Mouse (Mus musculus): ENCODE results near the gene Phb2. TPM values are rescaled to one million over a fixed set of nuclear protein-coding genes. Genes with fewer than 3 reads are reported as not detected.

Gene Phb2
- polyA plus RNA-seq, 1 experiment from 2014 or later = 259 TPM

- no peak overlapping the region for H3K4me2 ChIP-seq
- H3K9ac ChIP-seq = no peak overlapping the region
- H3K4me1 ChIP-seq (replicated peaks) = peaks cover 4% of the 10 kb centered on the region; the same call in 1 of the 2 replicates
- WGBS = 46% methylated on average over 19 of the region's 19 CpGs
- H3K4me3 ChIP-seq = no peak overlapping the region
- ATAC-seq (ENCODE audit: low read depth) = no peak
- H3K9me3 ChIP-seq = no peaks in the 10 kb centered on the region
- no peaks in the 10 kb centered on the region for H3K36me3 ChIP-seq
- no peak overlapping the region for H3K27ac ChIP-seq (replicated peaks)
- no peaks in the 10 kb centered on the region for H3K27me3 ChIP-seq
Measured at GRCm38 (mm10) chr6:124732476-124733370, 20.6 kb downstream of the Phb2 start.

GRCm38 (mm10) chr6:124734417-124734816 lies 22.3 kb downstream of the Phb2 start:
- H3K4me1 ChIP-seq (replicated peaks) = peaks cover 17% of the 10 kb centered on the region
- 93% methylated on average over 3 of the region's 3 CpGs for WGBS
- no peak for ATAC-seq (ENCODE audit: low read depth)

GRCm38 (mm10) chr6:124737040-124737439 lies 24.9 kb downstream of the Phb2 start:
- Histone ChIP-seq H3K36me3 (no peaks in the 10 kb centered on the region), H3K4me1 (replicated peaks) (peaks cover 33% of the 10 kb centered on the region), H3K27ac (replicated peaks) (no peak overlapping the region), H3K4me2 (no peak overlapping the region), H3K9me3 (no peaks in the 10 kb centered on the region), H3K4me3 (no peak overlapping the region), H3K27me3 (no peaks in the 10 kb centered on the region), H3K9ac (no peak overlapping the region)
- no peak for ATAC-seq (ENCODE audit: low read depth)
- WGBS = 93% methylated on average over 11 of the region's 11 CpGs

More at GRCm38 (mm10) chr6:124734417-124734816, 22.3 kb downstream of the Phb2 start:
- no peak overlapping the region for H3K4me3 ChIP-seq
- no peaks in the 10 kb centered on the region for H3K9me3 ChIP-seq
- H3K4me2 ChIP-seq = no peak overlapping the region
- H3K36me3 ChIP-seq = no peaks in the 10 kb centered on the region
- no peak overlapping the region for H3K9ac ChIP-seq
- H3K27ac ChIP-seq (replicated peaks) = no peak overlapping the region
- H3K27me3 ChIP-seq = no peaks in the 10 kb centered on the region

GRCm38 (mm10) chr6:124738511-124739023 lies 26.4 kb downstream of the Phb2 start, which contains the start of gene Ptpn6:
TSS of gene Ptpn6 (minus strand) at chr6:124738714.
- H3K9ac ChIP-seq = peak within 1 kb of the TSS; percentile 96
- H3K9me3 ChIP-seq = no peaks in the 10 kb centered on the region
- ATAC-seq (ENCODE audit: low read depth) = no peak
- H3K27me3 ChIP-seq = no peaks in the 10 kb centered on the region
- no peak within 1 kb of the TSS for H3K4me3 ChIP-seq
- H3K27ac ChIP-seq (replicated peaks) = peak within 1 kb of the TSS; percentile 99
- H3K4me2 ChIP-seq = peak within 1 kb of the TSS; percentile 79
- 24% methylated on average over 15 of the region's 15 CpGs for WGBS
- H3K36me3 ChIP-seq = peaks cover 12% of the 10 kb centered on the region
- H3K4me1 ChIP-seq (replicated peaks) = peaks cover 30% of the 10 kb centered on the region

- Histone ChIP-seq H3K4me3 (no peak overlapping the region), H3K27me3 (no peaks in the 10 kb centered on the region), H3K4me1 (replicated peaks) (peaks cover 30% of the 10 kb centered on the region), H3K4me2 (peak overlapping the region; percentile 79), H3K36me3 (peaks cover 19% of the 10 kb centered on the region), H3K27ac (replicated peaks) (peak overlapping the region; percentile 99), H3K9me3 (no peaks in the 10 kb centered on the region), H3K9ac (peak overlapping the region; percentile 96)
- ATAC-seq (ENCODE audit: low read depth) = no peak
- 76% methylated on average over 10 of the region's 10 CpGs for WGBS
Measured at GRCm38 (mm10) chr6:124739231-124739796, 27.2 kb downstream of the Phb2 start.

- WGBS = under 1% methylated on average over 29 of the region's 29 CpGs
- H3K4me1 ChIP-seq (replicated peaks) = peaks cover 38% of the 10 kb centered on the region
- ATAC-seq (ENCODE audit: low read depth) = peak; percentile 28; the same call in 1 of the 2 replicates
- H3K36me3 ChIP-seq = peaks cover 28% of the 10 kb centered on the region
- peak overlapping the region; percentile 79 for H3K4me2 ChIP-seq
- H3K27me3 ChIP-seq = no peaks in the 10 kb centered on the region
- peak overlapping the region; percentile 96 for H3K9ac ChIP-seq
- peak overlapping the region; percentile 99 for H3K27ac ChIP-seq (replicated peaks)
- no peaks in the 10 kb centered on the region for H3K9me3 ChIP-seq
- peak overlapping the region; percentile 75 for H3K4me3 ChIP-seq
Measured at GRCm38 (mm10) chr6:124740211-124740887, 28.2 kb downstream of the Phb2 start.

GRCm38 (mm10) chr6:124740888-124741761 lies 29.0 kb downstream of the Phb2 start, which contains the start of gene Grcc10:
TSS of gene Grcc10 (minus strand) at chr6:124741374.
- peaks cover 43% of the 10 kb centered on the region for H3K4me1 ChIP-seq (replicated peaks)
- H3K27ac ChIP-seq (replicated peaks) = peak within 1 kb of the TSS; percentile 99
- H3K36me3 ChIP-seq = peaks cover 28% of the 10 kb centered on the region
- peak within 1 kb of the TSS; percentile 75 for H3K4me3 ChIP-seq
- H3K27me3 ChIP-seq = no peaks in the 10 kb centered on the region
- WGBS = under 1% methylated on average over 41 of the region's 41 CpGs
- peak within 1 kb of the TSS; percentile 96 for H3K9ac ChIP-seq
- no peaks in the 10 kb centered on the region for H3K9me3 ChIP-seq
- ATAC-seq (ENCODE audit: low read depth) = peak; percentile 77
- peak within 1 kb of the TSS; percentile 79 for H3K4me2 ChIP-seq

- Histone ChIP-seq H3K4me1 (replicated peaks) (peaks cover 50% of the 10 kb centered on the region), H3K27me3 (no peaks in the 10 kb centered on the region), H3K9me3 (no peaks in the 10 kb centered on the region), H3K4me2 (peak overlapping the region; percentile 79), H3K36me3 (peaks cover 31% of the 10 kb centered on the region), H3K27ac (replicated peaks) (peak overlapping the region; percentile 99), H3K4me3 (peak overlapping the region; percentile 75), H3K9ac (peak overlapping the region; percentile 96)
- ATAC-seq (ENCODE audit: low read depth) = no peak
- 72% methylated on average over 3 of the region's 3 CpGs for WGBS
Measured at GRCm38 (mm10) chr6:124741842-124742241, 29.7 kb downstream of the Phb2 start.

- Histone ChIP-seq H3K4me2 (no peak overlapping the region), H3K36me3 (peaks cover 42% of the 10 kb centered on the region), H3K9me3 (no peaks in the 10 kb centered on the region), H3K4me3 (no peak overlapping the region), H3K27ac (replicated peaks) (no peak overlapping the region), H3K27me3 (no peaks in the 10 kb centered on the region), H3K9ac (0 out of 2 replicates have a peak overlapping the region, but pooled peaks have one; percentile 3), H3K4me1 (replicated peaks) (peaks cover 55% of the 10 kb centered on the region)
- no peak for ATAC-seq (ENCODE audit: low read depth)
- WGBS = 92% methylated on average over 15 of the region's 15 CpGs
Measured at GRCm38 (mm10) chr6:124742839-124743514, 30.8 kb downstream of the Phb2 start.

GRCm38 (mm10) chr6:124743647-124744046 lies 31.5 kb downstream of the Phb2 start:
- no peaks in the 10 kb centered on the region for H3K27me3 ChIP-seq
- no peak overlapping the region for H3K27ac ChIP-seq (replicated peaks)
- no peak overlapping the region for H3K4me2 ChIP-seq
- H3K4me1 ChIP-seq (replicated peaks) = peaks cover 50% of the 10 kb centered on the region
- no peak overlapping the region for H3K4me3 ChIP-seq
- ATAC-seq (ENCODE audit: low read depth) = no peak
- WGBS = 93% methylated on average over 8 of the region's 8 CpGs
- peaks cover 49% of the 10 kb centered on the region for H3K36me3 ChIP-seq
- H3K9ac ChIP-seq = no peak overlapping the region
- no peaks in the 10 kb centered on the region for H3K9me3 ChIP-seq

Data from neural tube, embryonic 13.5 days (tissue).